Mouse (Mus musculus): ENCODE data around the gene Gnas.

DNA sequence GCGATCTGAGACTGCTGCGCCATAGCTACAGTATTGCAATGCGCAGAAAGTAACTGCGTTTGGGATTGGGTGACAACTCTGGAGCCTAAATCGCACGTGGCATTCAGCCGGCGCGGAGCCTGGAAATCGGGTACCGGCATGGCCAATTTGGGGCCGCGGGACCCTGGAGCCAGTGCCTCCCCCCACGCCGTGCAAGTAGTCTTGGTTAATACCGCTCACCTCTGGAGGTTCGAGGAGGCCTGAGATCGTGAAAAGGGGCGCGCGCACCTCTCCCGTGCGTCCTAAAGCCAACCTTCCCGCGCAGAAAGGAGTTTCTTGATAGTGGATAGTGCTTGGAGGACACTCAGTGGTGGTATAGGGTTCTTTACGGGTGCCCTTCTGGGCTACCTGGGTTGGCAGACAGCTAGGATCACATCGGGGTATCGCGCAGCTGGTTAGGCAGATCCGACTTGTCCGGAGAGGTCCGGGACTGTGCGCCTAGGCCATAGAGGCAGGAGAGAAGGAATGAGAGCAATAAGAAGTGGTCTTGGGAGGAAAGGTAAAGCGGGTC, 1.9 kb downstream of the Gnas start:
- TF ChIP-seq POLR2A (IDR thresholded peaks at IDR 0.05; ENCODE audit: borderline replicate concordance, extremely low read depth, insufficient read depth, insufficient read length, poor library complexity, severe bottlenecking), result no peak
- no peak for TF ChIP-seq CTCF (IDR thresholded peaks at IDR 0.05; ENCODE audit: borderline replicate concordance, extremely low read depth, insufficient read depth, insufficient read length)
